Mouse (Mus musculus): ENCODE results near the gene Hoxa1. TPM values are rescaled to one million over a fixed set of nuclear protein-coding genes. Genes with fewer than 3 reads are reported as not detected.

The Hoxa1 gene
- total and polyA plus RNA-seq, 3 experiments, result 0.20 to 0.43 TPM; not detected in 1

DNA sequence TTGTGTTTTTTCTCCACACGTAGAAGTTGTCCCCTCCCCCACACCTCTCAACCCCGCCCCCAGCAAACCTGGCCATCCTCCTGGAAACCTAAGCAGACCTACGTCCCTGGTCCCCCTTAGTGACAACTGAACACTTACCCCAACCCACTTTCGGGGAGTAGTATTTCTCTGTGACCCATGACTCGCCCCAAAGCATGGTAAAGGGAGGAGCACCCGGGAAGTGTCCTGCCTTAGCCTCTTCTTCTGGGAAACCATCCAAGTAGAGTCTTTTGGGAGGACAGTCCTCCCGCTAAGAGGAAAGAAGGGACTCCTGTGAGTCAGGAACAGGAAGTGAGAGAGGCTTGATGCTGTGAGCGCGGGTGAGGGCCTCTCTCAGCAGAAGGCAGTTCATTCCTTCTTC lies 1.9 kb upstream of the Hoxa1 start:
- no peak for TF ChIP-seq CTCF (IDR thresholded peaks at IDR 0.05)
- no peak for TF ChIP-seq POLR2A (IDR thresholded peaks at IDR 0.05; ENCODE audit: insufficient read depth, low read depth, low read length)
- TF ChIP-seq EP300 (IDR thresholded peaks at IDR 0.05; ENCODE audit: insufficient read depth, low read depth, low read length), result no peak
- Histone ChIP-seq H3K27me3 (ENCODE audit: control insufficient read depth, insufficient read depth, low read length) (peaks cover 9% of the 10 kb centered on the region), H3K27ac (no peak overlapping the region; the same call in 1 of the 2 replicates), H3K79me2 (replicated peaks; ENCODE audit: control insufficient read depth, insufficient read depth, low read length) (no peaks in the 10 kb centered on the region), H3K9ac (ENCODE audit: low read depth, low read length) (no peak overlapping the region), H3K4me3 (no peak overlapping the region), H3K36me3 (ENCODE audit: control insufficient read depth, insufficient read depth, low read length) (no peaks in the 10 kb centered on the region), H3K4me1 (ENCODE audit: control insufficient read depth, insufficient read depth, low read length) (no peaks in the 10 kb centered on the region)
- no peak for DNase-seq
- 19% methylated on average over 9 of the region's 9 CpGs for WGBS
- intact Hi-C loops (cut with DNase I), result loop anchor here (2.0 to 5.0 kb wide), 2 partner anchors 31 to 73 kb away; partner anchors contain the start of gene Hoxa4

DNA sequence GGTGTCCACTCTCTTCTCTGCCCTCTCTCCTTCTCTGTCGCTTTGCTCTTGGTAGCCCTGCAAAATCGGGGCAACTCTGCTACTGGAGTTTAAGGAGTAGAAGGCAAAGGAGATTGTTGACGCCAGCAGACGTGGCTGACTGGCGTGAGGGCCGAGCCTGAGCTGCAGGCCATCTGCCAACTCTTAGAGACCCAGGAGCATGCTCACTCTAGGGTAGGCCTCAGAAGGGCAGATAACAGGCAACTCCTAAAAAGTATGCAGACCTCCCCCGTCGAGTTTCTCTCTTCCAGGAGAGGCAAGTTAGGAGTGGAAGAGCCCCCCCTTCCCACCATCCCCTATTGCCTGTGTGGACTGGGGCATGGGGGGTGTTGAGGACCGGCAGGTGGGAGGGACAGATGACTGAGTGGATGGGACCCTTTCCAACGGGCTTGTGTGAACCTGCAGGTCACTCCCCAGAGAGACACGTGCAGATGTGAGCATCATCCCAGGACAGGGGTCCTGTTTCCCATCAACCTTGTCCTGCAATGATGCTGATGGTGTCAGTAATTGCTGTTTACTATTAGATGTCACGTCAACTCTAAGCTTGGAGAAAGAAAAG lies 1.1 kb upstream of the Hoxa1 start:
- peak in 1 of 2 experiments; percentile 48 for DNase-seq
- TF ChIP-seq EP300 (IDR thresholded peaks at IDR 0.05; ENCODE audit: insufficient read depth, low read depth, low read length) (no peak), CTCF (IDR thresholded peaks at IDR 0.05) (no peak), POLR2A (IDR thresholded peaks at IDR 0.05; ENCODE audit: insufficient read depth, low read depth, low read length) (no peak)
- Histone ChIP-seq H3K9ac (ENCODE audit: low read depth, low read length) (no peak overlapping the region), H3K27ac (peak overlapping the region; percentile 79), H3K79me2 (replicated peaks; ENCODE audit: control insufficient read depth, insufficient read depth, low read length) (no peaks in the 10 kb centered on the region), H3K27me3 (ENCODE audit: control insufficient read depth, insufficient read depth, low read length) (peaks cover 8% of the 10 kb centered on the region), H3K4me3 (peak overlapping the region; percentile 67), H3K4me1 (ENCODE audit: control insufficient read depth, insufficient read depth, low read length) (no peaks in the 10 kb centered on the region), H3K36me3 (ENCODE audit: control insufficient read depth, insufficient read depth, low read length) (no peaks in the 10 kb centered on the region)
- WGBS, result 14% methylated on average over 12 of the region's 12 CpGs
- intact Hi-C loops (cut with DNase I), result loop anchor here (2.0 to 5.0 kb wide), 2 partner anchors 32 to 72 kb away; partner anchors contain the start of gene Hoxa4

DNA sequence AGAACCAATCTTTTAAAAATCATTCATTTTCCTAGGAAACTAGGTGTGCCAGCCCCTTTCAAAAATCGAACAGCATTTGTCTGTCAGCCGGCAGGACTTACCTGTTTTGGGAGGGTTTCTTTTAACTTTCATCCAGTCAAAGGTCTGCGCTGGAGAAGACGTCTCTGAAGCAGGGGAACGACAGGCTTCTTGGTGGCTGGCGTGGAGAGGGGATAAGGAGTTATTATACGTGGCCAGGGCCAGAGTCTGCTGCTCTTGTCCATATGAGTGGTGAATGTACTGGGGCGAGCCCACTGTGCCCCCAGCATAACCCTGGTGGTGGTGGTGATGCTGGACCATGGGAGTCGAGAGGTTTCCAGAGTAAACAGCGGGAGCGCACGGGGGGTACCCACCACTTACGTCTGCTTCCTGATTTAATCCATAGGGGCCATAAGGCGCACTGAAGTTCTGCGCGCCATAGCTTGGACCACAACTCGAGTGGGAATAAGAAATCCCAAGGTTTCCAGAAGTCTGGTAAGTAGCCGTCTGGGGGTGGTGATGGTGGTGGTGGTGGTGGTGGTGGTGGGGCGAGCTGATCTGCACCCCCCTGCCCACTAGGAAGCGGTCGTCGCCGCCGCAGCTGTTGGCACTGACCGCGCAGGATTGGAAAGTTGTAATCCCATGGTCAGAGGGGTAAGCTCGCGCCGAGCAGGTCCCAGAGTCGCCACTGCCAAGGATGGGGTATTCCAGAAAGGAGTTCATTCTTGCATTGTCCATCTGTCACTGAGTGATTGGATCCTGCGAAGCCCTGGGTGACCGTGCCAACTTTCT lies 446 bp downstream of the Hoxa1 start:
- intact Hi-C loops (cut with DNase I), result loop anchor here (2.0 to 5.0 kb wide), 2 partner anchors 33 to 70 kb away; partner anchors contain the start of gene Hoxa4
- DNase-seq, result no peak
- Histone ChIP-seq H3K36me3 (ENCODE audit: control insufficient read depth, insufficient read depth, low read length) (no peaks in the 10 kb centered on the region), H3K27ac (no peak overlapping the region; the same call in 1 of the 2 replicates), H3K9ac (ENCODE audit: low read depth, low read length) (0 out of 2 replicates have a peak overlapping the region, but pooled peaks have one; percentile 7), H3K4me1 (ENCODE audit: control insufficient read depth, insufficient read depth, low read length) (no peaks in the 10 kb centered on the region), H3K79me2 (replicated peaks; ENCODE audit: control insufficient read depth, insufficient read depth, low read length) (no peaks in the 10 kb centered on the region), H3K4me3 (peak overlapping the region; percentile 67), H3K27me3 (ENCODE audit: control insufficient read depth, insufficient read depth, low read length) (peaks cover 4% of the 10 kb centered on the region; the same call in 1 of the 2 replicates)
- TF ChIP-seq POLR2A (IDR thresholded peaks at IDR 0.05; ENCODE audit: insufficient read depth, low read depth, low read length) (no peak), CTCF (IDR thresholded peaks at IDR 0.05) (no peak), EP300 (IDR thresholded peaks at IDR 0.05; ENCODE audit: insufficient read depth, low read depth, low read length) (no peak)
- WGBS, result 5% methylated on average over 31 of the region's 32 CpGs

GRCm38 (mm10) chr6:52156551-52157200 lies 1.4 kb downstream of the Hoxa1 start:
- Histone ChIP-seq H3K27ac (no peak overlapping the region), H3K36me3 (ENCODE audit: control insufficient read depth, insufficient read depth, low read length) (no peaks in the 10 kb centered on the region), H3K27me3 (ENCODE audit: control insufficient read depth, insufficient read depth, low read length) (peaks cover 6% of the 10 kb centered on the region; the same call in 1 of the 2 replicates), H3K9ac (ENCODE audit: low read depth, low read length) (no peak overlapping the region), H3K79me2 (replicated peaks; ENCODE audit: control insufficient read depth, insufficient read depth, low read length) (no peaks in the 10 kb centered on the region), H3K4me1 (ENCODE audit: control insufficient read depth, insufficient read depth, low read length) (no peaks in the 10 kb centered on the region), H3K4me3 (no peak overlapping the region)
- DNase-seq, result no peak
- intact Hi-C loops (cut with DNase I), result loop anchor here (5.0 kb wide), 1 partner anchor 69 kb away; no protein-coding TSS in a partner anchor
- 10% methylated on average over 20 of the region's 20 CpGs for WGBS
- TF ChIP-seq EP300 (IDR thresholded peaks at IDR 0.05; ENCODE audit: insufficient read depth, low read depth, low read length) (no peak), POLR2A (IDR thresholded peaks at IDR 0.05; ENCODE audit: insufficient read depth, low read depth, low read length) (no peak), CTCF (IDR thresholded peaks at IDR 0.05) (no peak)

DNA sequence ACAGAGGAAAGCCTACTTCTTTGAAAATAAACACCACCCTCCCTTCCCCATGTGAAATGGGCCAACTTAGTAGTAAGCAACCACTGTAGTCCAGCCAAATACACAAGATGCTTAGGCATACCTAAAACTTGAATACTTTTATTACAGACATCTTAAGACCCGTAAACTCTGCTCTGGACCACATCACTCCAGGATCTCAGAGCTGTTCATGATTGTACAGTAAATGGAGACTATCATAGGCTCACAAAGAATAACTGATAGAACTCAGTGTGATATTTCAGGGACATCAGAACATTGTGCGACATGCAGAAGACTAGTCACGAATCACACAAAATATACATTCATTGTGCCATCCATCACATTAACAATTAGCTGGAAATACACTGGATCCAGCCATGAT lies 2.6 kb downstream of the Hoxa1 start:
- H3K4me1 ChIP-seq (ENCODE audit: control insufficient read depth, insufficient read depth, low read length), result no peaks in the 10 kb centered on the region
- WGBS, result 71% methylated on average over 3 of the region's 3 CpGs
- no peak for TF ChIP-seq EP300 (IDR thresholded peaks at IDR 0.05; ENCODE audit: insufficient read depth, low read depth, low read length)
- TF ChIP-seq POLR2A (IDR thresholded peaks at IDR 0.05; ENCODE audit: insufficient read depth, low read depth, low read length), result no peak
- TF ChIP-seq CTCF (IDR thresholded peaks at IDR 0.05), result no peak
- intact Hi-C loops (cut with DNase I), result loop anchor here (5.0 kb wide), 1 partner anchor 68 kb away; no protein-coding TSS in a partner anchor
- H3K9ac ChIP-seq (ENCODE audit: low read depth, low read length), result no peak overlapping the region
- no peak for DNase-seq
- no peak overlapping the region for H3K27ac ChIP-seq
- H3K36me3 ChIP-seq (ENCODE audit: control insufficient read depth, insufficient read depth, low read length), result no peaks in the 10 kb centered on the region
- H3K4me3 ChIP-seq, result no peak overlapping the region
- H3K79me2 ChIP-seq (replicated peaks; ENCODE audit: control insufficient read depth, insufficient read depth, low read length), result no peaks in the 10 kb centered on the region
- peaks cover 6% of the 10 kb centered on the region; the same call in 1 of the 2 replicates for H3K27me3 ChIP-seq (ENCODE audit: control insufficient read depth, insufficient read depth, low read length)

Measured in heart, adult 2 months (tissue).